Mouse (Mus musculus) forebrain, embryonic 15.5 days (tissue): Measurements from ENCODE around the gene Pax8. TPM values are rescaled to one million over a fixed set of nuclear protein-coding genes. Genes with fewer than 3 reads are reported as not detected.

Experiments used
- ATAC-seq: fragments of 200-750 bp; cut with Nextera tagmentation; replicated peaks from 2 replicates; pipeline ENCODE4 v1.8.0; 2017; ENCODE audit warnings: mild to moderate bottlenecking, moderate TSS enrichment, moderate library complexity
- H3K27ac ChIP-seq: fragments of 300-500 bp; sonication (generic); replicated peaks from 2 replicates; pipeline ENCODE4 v1.5.1; 2015; ENCODE audit warnings: mild to moderate bottlenecking, inconsistent platforms
- H3K27me3 ChIP-seq: fragments of 300-500 bp; sonication (generic); 2 replicates; pipeline ENCODE4 v1.6.1; 2015; ENCODE audit warnings: inconsistent platforms
- H3K36me3 ChIP-seq: fragments of 300-500 bp; sonication (generic); 2 replicates; pipeline ENCODE4 v1.6.1; 2015; ENCODE audit warnings: mild to moderate bottlenecking, inconsistent platforms
- H3K4me1 ChIP-seq: fragments of 300-500 bp; sonication (generic); 2 replicates; pipeline ENCODE4 v1.6.1; 2015; ENCODE audit warnings: inconsistent platforms
- H3K4me2 ChIP-seq: fragments of 300-500 bp; sonication (generic); replicated peaks from 2 replicates; pipeline ENCODE4 v1.6.1; 2015; ENCODE audit warnings: mild to moderate bottlenecking, inconsistent platforms
- H3K4me3 ChIP-seq: fragments of 300-500 bp; sonication (generic); 2 replicates; pipeline ENCODE4 v1.5.1; 2015; ENCODE audit warnings: mild to moderate bottlenecking, inconsistent platforms
- H3K9ac ChIP-seq: fragments of 300-500 bp; sonication (generic); replicated peaks from 2 replicates; pipeline ENCODE4 v1.6.1; 2015; ENCODE audit warnings: mild to moderate bottlenecking, inconsistent platforms
- H3K9me3 ChIP-seq: fragments of 300-500 bp; sonication (generic); 2 replicates; pipeline ENCODE4 v1.6.1; 2016; ENCODE audit warnings: inconsistent platforms
- WGBS: fragments of 180-500 bp; shearing (Covaris S2); methylation state at CpG from one replicate; pipeline ENCODE4 v1.1.7; 2015; ENCODE audit warnings: mixed read lengths; 5-methylcytosine and 5-hydroxymethylcytosine counted together
- polyA plus RNA-seq: library from polyadenylated mRNA; unstranded; fragments of >200 nt; fragmentation: Nextera tagmentation; extraction: Ambion mirVana; gene quantifications from 2 replicates; pipeline ENCODE4 v1.2.1, GENCODE M21; 2015

The Pax8 gene
- polyA plus RNA-seq, 1 experiment from 2014 or later, result 0.33 TPM

- no peak for ATAC-seq
- Histone ChIP-seq H3K9me3 (no peaks in the 10 kb centered on the region), H3K4me1 (peaks cover 9% of the 10 kb centered on the region), H3K27ac (no peak overlapping the region), H3K4me2 (no peak overlapping the region), H3K36me3 (no peaks in the 10 kb centered on the region), H3K27me3 (peaks cover 31% of the 10 kb centered on the region), H3K4me3 (no peak overlapping the region), H3K9ac (no peak overlapping the region)
- 0% methylated on average over 1 of the region's 1 CpGs for WGBS
Measured at GRCm38 (mm10) chr2:24479151-24479550, 3.8 kb upstream of the Pax8 start.

DNA sequence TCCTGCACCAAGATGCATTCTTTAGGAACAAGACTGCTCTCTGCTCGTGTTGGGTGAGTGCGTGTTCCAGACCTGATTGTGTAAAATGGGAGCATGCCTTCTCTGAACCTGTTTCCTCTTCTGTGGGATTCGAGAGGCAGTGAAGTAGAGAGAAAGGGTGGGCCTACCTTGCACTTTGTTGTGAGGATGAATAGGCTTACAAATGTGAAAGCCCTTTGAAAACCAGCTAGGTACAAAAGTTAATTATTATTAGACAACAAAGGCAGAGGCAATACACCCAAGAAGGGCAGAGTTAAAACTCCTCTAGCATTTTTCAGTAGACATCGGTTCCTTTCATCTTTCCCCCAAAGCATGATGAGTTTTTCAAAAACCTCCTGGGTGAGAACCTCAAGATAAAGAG lies 3.2 kb upstream of the Pax8 start:
- Histone ChIP-seq H3K4me1 (peaks cover 14% of the 10 kb centered on the region), H3K4me2 (no peak overlapping the region), H3K9me3 (no peaks in the 10 kb centered on the region), H3K4me3 (no peak overlapping the region), H3K9ac (no peak overlapping the region), H3K36me3 (no peaks in the 10 kb centered on the region), H3K27ac (no peak overlapping the region), H3K27me3 (peaks cover 36% of the 10 kb centered on the region)
- WGBS, result 37% methylated on average over 4 of the region's 4 CpGs
- ATAC-seq, result no peak

- WGBS, result 8% methylated on average over 29 of the region's 29 CpGs
Measured at GRCm38 (mm10) chr2:24474514-24475378, 653 bp downstream of the Pax8 start.

DNA sequence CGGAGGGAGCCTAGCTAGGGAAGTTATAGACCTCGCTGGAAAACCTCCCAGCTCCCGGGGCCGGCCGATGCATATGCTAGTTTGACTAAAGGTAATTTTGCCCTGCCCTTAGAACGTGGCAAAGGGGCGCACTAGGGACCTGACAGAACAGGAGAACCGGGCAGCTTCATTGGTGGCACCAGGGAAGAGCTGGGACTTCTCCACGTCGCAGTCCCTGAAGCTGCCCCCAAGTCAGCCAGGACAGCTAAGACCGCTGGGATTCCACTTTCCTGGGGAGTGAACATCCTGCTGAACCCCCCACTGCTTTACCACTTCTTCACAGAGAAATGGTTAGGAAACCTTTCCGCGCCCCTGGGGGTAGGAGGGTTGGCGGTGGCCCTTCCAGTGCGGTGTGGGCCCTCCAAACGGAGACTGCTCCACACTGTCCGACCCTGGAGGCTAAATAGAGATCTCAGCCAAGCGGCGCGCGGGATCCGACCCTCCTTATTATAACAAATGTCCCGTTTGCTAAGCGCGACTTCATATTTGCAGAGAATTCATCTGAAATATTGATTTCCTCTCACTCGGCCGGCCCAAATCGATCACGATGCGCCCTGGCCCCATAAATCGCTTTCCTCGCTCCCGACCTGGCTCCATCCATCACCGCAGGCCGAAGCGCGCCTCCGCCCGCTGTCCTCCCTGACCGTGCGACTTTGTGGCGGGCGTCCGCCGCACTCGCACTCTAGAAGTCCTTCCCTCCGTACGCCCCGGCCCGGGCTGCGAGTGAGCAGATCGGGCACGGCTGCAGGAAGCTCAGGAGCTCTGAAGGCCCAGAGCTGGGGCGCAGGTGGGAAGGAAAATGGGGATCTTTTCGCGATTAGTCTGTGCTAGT lies 1.5 kb downstream of the Pax8 start:
- peak overlapping the region; percentile 27 for H3K4me3 ChIP-seq
- peaks cover 66% of the 10 kb centered on the region for H3K27me3 ChIP-seq
- H3K36me3 ChIP-seq, result no peaks in the 10 kb centered on the region
- ATAC-seq, result peak; percentile 51; the same call in 1 of the 2 replicates
- no peak overlapping the region for H3K9ac ChIP-seq
- no peak overlapping the region for H3K27ac ChIP-seq
- H3K4me1 ChIP-seq, result peaks cover 9% of the 10 kb centered on the region
- WGBS, result 1% methylated on average over 56 of the region's 56 CpGs
- H3K9me3 ChIP-seq, result no peaks in the 10 kb centered on the region
- H3K4me2 ChIP-seq, result peak overlapping the region; percentile 40

More at GRCm38 (mm10) chr2:24474514-24475378, 653 bp downstream of the Pax8 start:
- ATAC-seq, result no peak
- no peak overlapping the region for H3K9ac ChIP-seq
- peak overlapping the region; percentile 40 for H3K4me2 ChIP-seq
- H3K4me3 ChIP-seq, result peak overlapping the region; percentile 27; the same call in 1 of the 2 replicates
- peaks cover 65% of the 10 kb centered on the region for H3K27me3 ChIP-seq
- no peaks in the 10 kb centered on the region for H3K9me3 ChIP-seq
- peaks cover 11% of the 10 kb centered on the region for H3K4me1 ChIP-seq
- no peaks in the 10 kb centered on the region for H3K36me3 ChIP-seq
- no peak overlapping the region for H3K27ac ChIP-seq

DNA sequence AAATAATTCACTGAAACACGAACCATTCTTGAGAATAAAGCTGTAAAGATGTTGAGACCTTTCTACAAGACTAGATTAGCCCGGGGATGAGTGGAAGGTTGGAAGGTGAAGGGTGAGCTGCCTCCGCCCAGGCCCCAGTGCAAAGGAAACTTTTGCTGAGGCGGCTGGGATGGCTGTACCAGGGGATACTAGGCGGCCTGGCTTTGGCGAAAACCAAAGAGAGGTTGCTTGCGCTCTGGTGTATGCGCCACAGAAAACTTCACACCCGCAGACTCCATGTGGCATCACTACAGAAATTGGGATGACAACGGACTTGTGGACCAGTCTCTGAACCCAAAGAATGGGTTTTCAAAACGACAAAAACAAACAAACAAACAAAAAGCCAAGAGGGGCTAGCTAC lies 2.7 kb downstream of the Pax8 start:
- Histone ChIP-seq H3K4me3 (no peak overlapping the region), H3K4me1 (peaks cover 9% of the 10 kb centered on the region), H3K27ac (no peak overlapping the region), H3K36me3 (no peaks in the 10 kb centered on the region), H3K9ac (no peak overlapping the region), H3K9me3 (no peaks in the 10 kb centered on the region), H3K27me3 (peaks cover 66% of the 10 kb centered on the region), H3K4me2 (no peak overlapping the region)
- ATAC-seq, result no peak
- 3% methylated on average over 11 of the region's 11 CpGs for WGBS

GRCm38 (mm10) chr2:24472111-24472510 lies 3.3 kb downstream of the Pax8 start:
- Histone ChIP-seq H3K9ac (no peak overlapping the region), H3K36me3 (no peaks in the 10 kb centered on the region), H3K9me3 (no peaks in the 10 kb centered on the region), H3K4me2 (no peak overlapping the region), H3K4me1 (peaks cover 9% of the 10 kb centered on the region), H3K27me3 (peaks cover 64% of the 10 kb centered on the region), H3K27ac (no peak overlapping the region), H3K4me3 (no peak overlapping the region)
- 2% methylated on average over 7 of the region's 7 CpGs for WGBS
- ATAC-seq, result no peak

DNA sequence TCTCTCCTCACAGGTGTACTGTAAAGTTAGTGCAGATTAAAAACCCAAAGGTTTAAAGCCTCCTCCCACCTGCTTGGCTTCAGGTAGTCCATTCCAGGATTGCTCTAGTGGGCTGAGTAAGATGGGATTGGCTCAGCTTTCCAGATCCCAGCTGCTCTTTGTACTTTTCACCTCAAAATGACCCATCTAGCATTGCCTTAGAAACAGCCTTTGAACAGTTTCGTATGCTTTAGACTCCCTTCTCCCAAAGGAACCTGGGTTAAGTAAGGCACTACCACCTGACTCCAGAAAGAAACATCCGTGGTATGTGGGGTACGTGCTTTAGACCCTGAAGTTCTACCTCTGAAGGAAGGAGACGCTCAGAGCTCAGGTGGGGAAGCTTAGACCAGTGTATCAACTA lies 6.3 kb downstream of the Pax8 start:
- Histone ChIP-seq H3K27ac (no peak overlapping the region), H3K4me3 (no peak overlapping the region), H3K9ac (no peak overlapping the region), H3K4me2 (no peak overlapping the region), H3K27me3 (peaks cover 34% of the 10 kb centered on the region), H3K36me3 (no peaks in the 10 kb centered on the region), H3K9me3 (no peaks in the 10 kb centered on the region), H3K4me1 (peaks cover 5% of the 10 kb centered on the region)
- 70% methylated on average over 4 of the region's 4 CpGs for WGBS
- no peak for ATAC-seq

DNA sequence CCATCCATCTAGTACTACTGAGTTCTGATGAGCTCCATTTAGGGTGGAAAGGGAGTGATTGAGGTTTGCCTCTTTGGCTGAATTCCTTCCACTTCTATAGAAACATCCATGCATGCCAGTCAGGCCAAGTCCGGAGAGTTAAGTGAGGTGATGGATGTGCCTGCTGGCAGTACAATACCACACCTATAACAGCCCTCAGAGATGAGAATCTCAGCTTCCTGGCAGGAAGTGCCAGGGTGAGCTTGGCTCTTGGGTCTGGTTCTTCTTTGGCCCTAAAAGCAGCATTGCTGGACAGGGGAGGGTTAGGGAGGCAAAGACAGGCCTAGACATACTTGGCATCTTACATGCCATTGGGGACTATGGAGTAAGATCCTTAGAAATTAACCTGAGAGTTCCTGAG lies 7.0 kb downstream of the Pax8 start:
- H3K36me3 ChIP-seq, result no peaks in the 10 kb centered on the region
- no peak overlapping the region for H3K4me3 ChIP-seq
- no peak overlapping the region for H3K27ac ChIP-seq
- WGBS, result 89% methylated on average over 1 of the region's 1 CpGs
- H3K9me3 ChIP-seq, result no peaks in the 10 kb centered on the region
- no peak for ATAC-seq
- H3K27me3 ChIP-seq, result peaks cover 28% of the 10 kb centered on the region
- H3K4me2 ChIP-seq, result no peak overlapping the region
- H3K4me1 ChIP-seq, result no peaks in the 10 kb centered on the region
- no peak overlapping the region for H3K9ac ChIP-seq

- 2% methylated on average over 1 of the region's 1 CpGs for WGBS
- Histone ChIP-seq H3K9ac (no peak overlapping the region), H3K4me3 (no peak overlapping the region), H3K4me1 (no peaks in the 10 kb centered on the region), H3K27me3 (peaks cover 20% of the 10 kb centered on the region), H3K27ac (no peak overlapping the region), H3K9me3 (no peaks in the 10 kb centered on the region), H3K4me2 (no peak overlapping the region), H3K36me3 (no peaks in the 10 kb centered on the region)
- ATAC-seq, result no peak
Measured at GRCm38 (mm10) chr2:24467156-24467555, 8.2 kb downstream of the Pax8 start.

DNA sequence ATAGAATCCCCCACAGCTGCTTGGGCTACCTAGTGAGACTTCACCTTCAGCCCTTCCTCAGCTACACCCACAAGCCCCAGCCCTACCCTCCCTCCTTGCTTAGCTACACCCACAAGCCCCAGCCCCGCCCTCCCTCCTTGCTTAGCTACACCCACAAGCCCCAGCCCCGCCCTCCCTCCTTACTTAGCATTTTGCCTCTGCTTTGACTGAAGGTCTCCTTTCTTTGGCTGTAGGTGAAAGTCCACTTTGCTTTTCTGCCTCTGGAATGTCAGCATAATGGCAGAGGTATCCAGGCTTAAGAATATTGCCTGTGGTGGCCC lies 14.6 kb downstream of the Pax8 start:
- Histone ChIP-seq H3K27ac (no peak overlapping the region), H3K9me3 (no peaks in the 10 kb centered on the region), H3K36me3 (no peaks in the 10 kb centered on the region), H3K4me1 (no peaks in the 10 kb centered on the region), H3K27me3 (no peaks in the 10 kb centered on the region), H3K4me3 (no peak overlapping the region), H3K4me2 (no peak overlapping the region), H3K9ac (no peak overlapping the region)
- 29% methylated on average over 2 of the region's 2 CpGs for WGBS
- ATAC-seq, result no peak

GRCm38 (mm10) chr2:24460112-24460807 lies 15.1 kb downstream of the Pax8 start:
- ATAC-seq, result no peak
- no peak overlapping the region for H3K9ac ChIP-seq
- no peak overlapping the region for H3K4me3 ChIP-seq
- no peaks in the 10 kb centered on the region for H3K36me3 ChIP-seq
- H3K9me3 ChIP-seq, result no peaks in the 10 kb centered on the region
- no peak overlapping the region for H3K4me2 ChIP-seq
- H3K4me1 ChIP-seq, result no peaks in the 10 kb centered on the region
- H3K27ac ChIP-seq, result no peak overlapping the region
- H3K27me3 ChIP-seq, result no peaks in the 10 kb centered on the region
- 40% methylated on average over 9 of the region's 9 CpGs for WGBS

DNA sequence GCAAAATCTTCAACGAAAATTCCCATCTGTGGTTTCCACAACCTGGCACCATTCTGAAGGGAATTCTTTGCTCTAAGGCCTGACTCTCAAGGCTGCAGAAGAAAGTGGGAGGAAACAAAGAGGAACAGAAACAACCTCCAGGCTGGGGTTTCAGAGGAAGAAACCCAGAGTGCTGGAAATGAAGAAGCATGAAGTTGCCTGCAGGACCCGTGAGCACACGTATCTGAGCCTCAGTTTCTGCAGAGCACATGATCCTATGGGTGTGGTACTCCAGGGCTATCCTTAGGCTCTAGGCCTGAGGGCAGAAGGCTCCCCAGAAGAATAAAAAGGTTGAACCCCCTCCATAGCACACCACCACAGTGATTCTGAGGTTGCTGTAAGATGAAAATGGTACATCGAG lies 18.6 kb downstream of the Pax8 start:
- Histone ChIP-seq H3K4me2 (no peak overlapping the region), H3K9ac (no peak overlapping the region), H3K9me3 (no peaks in the 10 kb centered on the region), H3K27me3 (no peaks in the 10 kb centered on the region), H3K27ac (no peak overlapping the region), H3K4me3 (no peak overlapping the region), H3K4me1 (no peaks in the 10 kb centered on the region), H3K36me3 (no peaks in the 10 kb centered on the region)
- 84% methylated on average over 4 of the region's 4 CpGs for WGBS
- no peak for ATAC-seq
